Mouse (Mus musculus) spleen, adult 2 months (tissue): ENCODE measurements around the gene Rps6kl1.

Source experiments
- CTCF ChIP-seq: fragments of 200-500 bp; IDR thresholded peaks from 2 replicates; pipeline ENCODE4 v1.5.1; 2011; ENCODE audit warnings: mild to moderate bottlenecking, inconsistent platforms; ENCODE audit not compliant: insufficient read depth, insufficient read length, insufficient replicate concordance; ENCODE audit errors: extremely low read depth
- POLR2A ChIP-seq: fragments of 200-500 bp; IDR thresholded peaks from 2 replicates; pipeline ENCODE4 v1.6.1; 2011; ENCODE audit warnings: low read depth, low read length, inconsistent platforms

- no peak for TF ChIP-seq POLR2A
- no peak for TF ChIP-seq CTCF
These were observed 6.9 kb upstream of the Rps6kl1 start for GRCm38 (mm10) chr12:85157797-85158460.
